Mouse (Mus musculus) intestine, embryonic 14.5 days (tissue): ENCODE measurements around the gene Atp1b2. TPM values are rescaled to one million over a fixed set of nuclear protein-coding genes. Genes with fewer than 3 reads are reported as not detected.

Experiments
- ATAC-seq: fragments of 200-750 bp; cut with Nextera tagmentation; replicated peaks from 2 replicates; pipeline ENCODE4 v1.8.0; 2017; ENCODE audit warnings: low read depth, moderate number of reproducible peaks, moderate TSS enrichment, moderate library complexity; ENCODE audit not compliant: low FRiP score, low TSS enrichment
- DNase-seq: peaks from one replicate; pipeline ENCODE4 v3.0.0-alpha.2; 2018; ENCODE audit warnings: low spot score
- H3K27ac ChIP-seq: fragments of 300-500 bp; sonication (generic); 2 replicates; pipeline ENCODE4 v1.5.1; 2014; ENCODE audit warnings: low read depth, mild to moderate bottlenecking, control low read depth
- H3K27me3 ChIP-seq: fragments of 300-500 bp; sonication (generic); replicated peaks from 2 replicates; pipeline ENCODE4 v1.6.1; 2014; ENCODE audit warnings: low read length, control low read depth; ENCODE audit not compliant: control insufficient read depth, insufficient read depth
- H3K36me3 ChIP-seq: fragments of 300-500 bp; sonication (generic); 2 replicates; pipeline ENCODE4 v1.6.1; 2014; ENCODE audit warnings: low read length, control low read depth; ENCODE audit not compliant: control insufficient read depth, insufficient read depth
- H3K4me1 ChIP-seq: fragments of 300-500 bp; sonication (generic); replicated peaks from 2 replicates; pipeline ENCODE4 v1.6.1; 2014; ENCODE audit warnings: low read length, control low read depth, mixed read lengths; ENCODE audit not compliant: control insufficient read depth, insufficient read depth
- H3K4me2 ChIP-seq: fragments of 300-500 bp; sonication (generic); 2 replicates; pipeline ENCODE4 v1.6.1; 2014; ENCODE audit warnings: low read length
- H3K4me3 ChIP-seq: fragments of 300-500 bp; sonication (generic); 2 replicates; pipeline ENCODE4 v1.5.1; 2014; ENCODE audit warnings: low read depth, low read length, control low read depth, mixed read lengths
- H3K9ac ChIP-seq: fragments of 300-500 bp; sonication (generic); 2 replicates; pipeline ENCODE4 v1.6.1; 2014; ENCODE audit warnings: mild to moderate bottlenecking, low read length
- H3K9me3 ChIP-seq: fragments of 300-500 bp; sonication (generic); 2 replicates; pipeline ENCODE4 v1.6.1; 2016; ENCODE audit warnings: low read length, control low read depth; ENCODE audit not compliant: control insufficient read depth
- WGBS: fragments of 180-500 bp; shearing (Covaris S2); extraction: QIAGEN DNeasy Blood & Tissue Kit; methylation state at CpG from one replicate; pipeline ENCODE4 v1.1.7; 2014; 5-methylcytosine and 5-hydroxymethylcytosine counted together
- polyA plus RNA-seq: library from polyadenylated mRNA; unstranded; fragments of >200 nt; fragmentation: Nextera tagmentation; extraction: Ambion mirVana; gene quantifications from 2 replicates; pipeline ENCODE4 v1.2.1, GENCODE M21; 2014

Atp1b2 gene
- polyA plus RNA-seq, 1 experiment from 2014 or later: 7.3 TPM

GRCm38 (mm10) chr11:69590622-69591021 is 15.1 kb downstream of the Atp1b2 start:
- Histone ChIP-seq H3K27me3 (no peaks in the 10 kb centered on the region), H3K4me3 (no peak overlapping the region), H3K4me1 (no peaks in the 10 kb centered on the region), H3K36me3 (peaks cover 74% of the 10 kb centered on the region), H3K9ac (no peak overlapping the region), H3K27ac (no peak overlapping the region), H3K4me2 (no peak overlapping the region), H3K9me3 (no peaks in the 10 kb centered on the region)
- DNase-seq (no peak), ATAC-seq (no peak)
- WGBS: 94% methylated on average over 8 of the region's 8 CpGs

- Histone ChIP-seq H3K4me2 (no peak overlapping the region), H3K9ac (no peak overlapping the region), H3K36me3 (peaks cover 70% of the 10 kb centered on the region), H3K27me3 (no peaks in the 10 kb centered on the region), H3K4me1 (no peaks in the 10 kb centered on the region), H3K4me3 (no peak overlapping the region), H3K9me3 (no peaks in the 10 kb centered on the region), H3K27ac (no peak overlapping the region)
- WGBS: 91% methylated on average over 22 of the region's 22 CpGs
- DNase-seq (no peak), ATAC-seq (no peak)
Observed at GRCm38 (mm10) chr11:69589207-69589834, 16.4 kb downstream of the Atp1b2 start.

GRCm38 (mm10) chr11:69585718-69586325 is 19.9 kb downstream of the Atp1b2 start:
- ATAC-seq: no peak

GRCm38 (mm10) chr11:69584937-69585336 is 20.8 kb downstream of the Atp1b2 start:
- H3K4me3 ChIP-seq: no peak overlapping the region
- H3K4me1 ChIP-seq: peaks cover 6% of the 10 kb centered on the region; the same call in 1 of the 2 replicates
- H3K9ac ChIP-seq: no peak overlapping the region
- DNase-seq (no peak), ATAC-seq (no peak)
- H3K9me3 ChIP-seq: no peaks in the 10 kb centered on the region
- no peak overlapping the region for H3K27ac ChIP-seq
- 95% methylated on average over 13 of the region's 13 CpGs for WGBS
- H3K36me3 ChIP-seq: peaks cover 35% of the 10 kb centered on the region
- no peaks in the 10 kb centered on the region for H3K27me3 ChIP-seq
- H3K4me2 ChIP-seq: no peak overlapping the region

More at GRCm38 (mm10) chr11:69585718-69586325, 19.9 kb downstream of the Atp1b2 start:
- no peaks in the 10 kb centered on the region for H3K27me3 ChIP-seq
- no peak overlapping the region for H3K4me3 ChIP-seq
- H3K4me1 ChIP-seq: peaks cover 6% of the 10 kb centered on the region; the same call in 1 of the 2 replicates
- DNase-seq: no peak
- H3K36me3 ChIP-seq: peaks cover 44% of the 10 kb centered on the region
- no peak overlapping the region for H3K9ac ChIP-seq
- H3K9me3 ChIP-seq: no peaks in the 10 kb centered on the region
- no peak overlapping the region for H3K4me2 ChIP-seq
- H3K27ac ChIP-seq: no peak overlapping the region
- 81% methylated on average over 7 of the region's 7 CpGs for WGBS

GRCm38 (mm10) chr11:69584008-69584407 is 21.7 kb downstream of the Atp1b2 start:
- Histone ChIP-seq H3K4me1 (peaks cover 6% of the 10 kb centered on the region; the same call in 1 of the 2 replicates), H3K4me2 (no peak overlapping the region), H3K36me3 (peaks cover 26% of the 10 kb centered on the region), H3K9me3 (no peaks in the 10 kb centered on the region), H3K27ac (no peak overlapping the region), H3K27me3 (no peaks in the 10 kb centered on the region), H3K4me3 (no peak overlapping the region), H3K9ac (no peak overlapping the region)
- DNase-seq (no peak), ATAC-seq (no peak)
- WGBS: 81% methylated on average over 7 of the region's 7 CpGs

- peaks cover 10% of the 10 kb centered on the region for H3K36me3 ChIP-seq
- H3K27me3 ChIP-seq: no peaks in the 10 kb centered on the region
- DNase-seq (no peak), ATAC-seq (no peak)
- no peaks in the 10 kb centered on the region for H3K9me3 ChIP-seq
- peaks cover 17% of the 10 kb centered on the region for H3K4me1 ChIP-seq
- WGBS: 67% methylated on average over 9 of the region's 9 CpGs
- H3K4me3 ChIP-seq: peak overlapping the region; percentile 78
- H3K4me2 ChIP-seq: peak overlapping the region; percentile 79
- peak overlapping the region; percentile 92 for H3K9ac ChIP-seq
- peak overlapping the region; percentile 96; the same call in 1 of the 2 replicates for H3K27ac ChIP-seq
Observed at GRCm38 (mm10) chr11:69582230-69582805, 23.4 kb downstream of the Atp1b2 start.

GRCm38 (mm10) chr11:69581814-69582213 is 23.9 kb downstream of the Atp1b2 start:
- WGBS: under 1% methylated on average over 8 of the region's 8 CpGs
- Histone ChIP-seq H3K4me3 (peak overlapping the region; percentile 78), H3K9me3 (no peaks in the 10 kb centered on the region), H3K4me1 (peaks cover 21% of the 10 kb centered on the region), H3K36me3 (peaks cover 10% of the 10 kb centered on the region), H3K9ac (peak overlapping the region; percentile 92), H3K4me2 (peak overlapping the region; percentile 79), H3K27me3 (no peaks in the 10 kb centered on the region), H3K27ac (peak overlapping the region; percentile 96)
- DNase-seq (no peak), ATAC-seq (no peak)

GRCm38 (mm10) chr11:69581147-69581688 is 24.5 kb downstream of the Atp1b2 start:
- H3K27me3 ChIP-seq: no peaks in the 10 kb centered on the region
- H3K27ac ChIP-seq: peak overlapping the region; percentile 96
- peak overlapping the region; percentile 92 for H3K9ac ChIP-seq
- peaks cover 21% of the 10 kb centered on the region for H3K4me1 ChIP-seq
- under 1% methylated on average over 36 of the region's 36 CpGs for WGBS
- ATAC-seq: peak; percentile 83
- 0 out of 2 replicates have a peak, but pooled peaks cover 7% of the 10 kb centered on the region for H3K36me3 ChIP-seq
- no peaks in the 10 kb centered on the region for H3K9me3 ChIP-seq
- H3K4me2 ChIP-seq: peak overlapping the region; percentile 79
- peak overlapping the region; percentile 78 for H3K4me3 ChIP-seq
- peak; percentile 92 for DNase-seq
